Mouse (Mus musculus): ENCODE measurements around the gene Otulin.

DNA sequence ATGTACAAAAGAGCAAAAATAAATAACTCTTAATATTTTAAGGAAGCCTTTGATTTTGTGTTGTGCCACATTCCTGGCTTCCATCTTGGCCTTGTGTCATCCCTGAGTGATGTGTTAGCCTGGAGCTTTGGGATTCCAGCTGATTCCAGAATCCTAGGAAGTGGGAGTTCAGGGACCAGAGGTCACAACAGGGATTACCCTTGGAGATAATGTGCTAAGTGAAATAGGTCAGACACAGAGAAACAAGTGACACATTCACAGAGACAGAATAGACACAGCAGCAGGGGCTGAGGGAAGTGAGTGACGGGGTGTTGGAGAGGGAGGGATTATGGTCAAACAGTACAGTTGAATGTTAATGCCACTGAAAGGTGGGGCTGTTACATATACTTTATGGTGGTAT, 137.8 kb downstream of the Otulin start:
- TF ChIP-seq POLR2A (IDR thresholded peaks at IDR 0.05; ENCODE audit: extremely low read depth, insufficient read depth, low read length): no peak
- no peak for TF ChIP-seq CTCF (IDR thresholded peaks at IDR 0.05; ENCODE audit: extremely low read depth, insufficient read depth, low read length)

Data from cortical plate, adult 2 months (tissue).